Mouse (Mus musculus) urinary bladder, postnatal 10 days (tissue): Measurements from ENCODE around the gene Pidd1.

Source experiments
- DNase-seq: peaks from one replicate; pipeline ENCODE4 v3.0.0; 2022; ENCODE audit warnings: low spot score

The Pidd1 gene

GRCm38 (mm10) chr7:141472763-141473162 lies 28.9 kb upstream of the Pidd1 start:
- no peak for DNase-seq

GRCm38 (mm10) chr7:141472226-141472625 lies 28.4 kb upstream of the Pidd1 start:
- DNase-seq: no peak

GRCm38 (mm10) chr7:141471236-141471635 lies 27.4 kb upstream of the Pidd1 start:
- DNase-seq: no peak

- DNase-seq: no peak
Observed at GRCm38 (mm10) chr7:141470637-141470944, 26.8 kb upstream of the Pidd1 start.

- DNase-seq: no peak
Observed at GRCm38 (mm10) chr7:141469901-141470636, 26.2 kb upstream of the Pidd1 start.

GRCm38 (mm10) chr7:141469352-141469751 lies 25.5 kb upstream of the Pidd1 start:
- DNase-seq: no peak

GRCm38 (mm10) chr7:141468522-141469211 lies 24.8 kb upstream of the Pidd1 start:
- no peak for DNase-seq

- DNase-seq: no peak
Observed at GRCm38 (mm10) chr7:141468164-141468521, 24.3 kb upstream of the Pidd1 start.

GRCm38 (mm10) chr7:141467230-141468030 lies 23.6 kb upstream of the Pidd1 start, which contains the start of gene Cd151:
TSS of gene Cd151 (plus strand) at chr7:141467392.
- peak; percentile 63 for DNase-seq

- no peak for DNase-seq
Observed at GRCm38 (mm10) chr7:141466607-141467148, 22.9 kb upstream of the Pidd1 start.

GRCm38 (mm10) chr7:141466045-141466394 lies 22.2 kb upstream of the Pidd1 start:
- no peak for DNase-seq

- DNase-seq: no peak
Observed at GRCm38 (mm10) chr7:141465388-141466044, 21.7 kb upstream of the Pidd1 start.

GRCm38 (mm10) chr7:141464603-141465201 lies 20.9 kb upstream of the Pidd1 start:
- no peak for DNase-seq

- no peak for DNase-seq
Observed at GRCm38 (mm10) chr7:141463824-141464602, 20.2 kb upstream of the Pidd1 start.

GRCm38 (mm10) chr7:141462333-141462821 lies 18.6 kb upstream of the Pidd1 start:
- no peak for DNase-seq

GRCm38 (mm10) chr7:141461521-141462332 lies 17.9 kb upstream of the Pidd1 start:
- DNase-seq: no peak

GRCm38 (mm10) chr7:141460391-141461113 lies 16.7 kb upstream of the Pidd1 start, which contains the start of gene Cracr2b:
TSS of gene Cracr2b (plus strand) at chr7:141461094.
- DNase-seq: no peak

GRCm38 (mm10) chr7:141460001-141460390 lies 16.2 kb upstream of the Pidd1 start:
- DNase-seq: no peak

GRCm38 (mm10) chr7:141459301-141459711 lies 15.5 kb upstream of the Pidd1 start:
- DNase-seq: no peak
